In the genomic region with DNA sequence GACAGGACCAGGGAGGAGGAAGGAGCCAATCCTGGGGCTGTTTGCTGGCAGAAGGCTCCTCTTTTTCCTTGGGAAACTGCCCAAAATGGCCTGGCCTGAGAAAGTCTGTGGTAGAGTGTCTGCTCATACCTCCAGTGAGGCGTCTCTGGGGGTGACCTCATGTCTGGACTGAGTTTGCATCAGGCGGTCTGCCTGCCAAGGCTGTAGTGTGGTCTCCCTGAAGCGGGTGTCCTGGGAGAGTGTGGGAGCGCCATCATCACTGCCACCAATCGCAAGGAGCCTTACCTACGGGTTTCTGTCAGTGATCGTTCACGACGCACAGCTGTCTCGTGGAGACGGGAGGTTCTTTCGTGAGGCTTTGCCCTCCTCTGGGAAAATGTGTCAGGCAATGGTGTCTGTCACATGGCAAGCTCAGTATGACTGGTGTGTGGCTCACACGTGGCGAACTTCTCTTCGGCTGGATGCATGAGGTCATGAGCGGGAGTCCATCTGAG, we compare ENCODE assay signal across 13 mouse cellular contexts. TPM values are rescaled to one million over a fixed set of nuclear protein-coding genes. Genes with fewer than 3 reads are reported as not detected.
DNase-seq lines count a peak whose midpoint lies in the region; ATAC-seq and TF ChIP-seq lines count a peak whose summit lies in the region.
"Had no signal": no experiment of that assay in that cellular context is flagged by ENCODE, and none has a peak within 500 bp of the region (broad histone marks: within the 10 kb centered on the region; RNA-seq: fewer than 3 reads in every experiment).

No protein-coding gene starts in this region.

- in situ Hi-C loops in CH12.LX (cut with MboI; ENCODE audit: low pct_ligation_motif_present, low pct_unique_long_range_greater_than_20kb, low sequenced_read_pairs) = no loop called here

- dilution Hi-C loops in CH12.LX (cut with MboI; ENCODE audit: extremely low pct_ligation_motif_present, extremely low pct_unique_long_range_greater_than_20kb, low sequenced_read_pairs) = no loop called here

- TF ChIP-seq CTCF in CH12.LX (conservative IDR thresholded peaks at IDR 0.05 in 1 of 2, IDR thresholded peaks at IDR 0.05 in 1 of 2; ENCODE audit: low read depth in 2 of 2, low read length in 2 of 2) = no peak

- no peak overlapping the region for H3K4me3 ChIP-seq in heart, embryonic 11.5 days (ENCODE audit: low read depth, low read length)
- H3K4me3 ChIP-seq in CH12.LX (replicated peaks in 1 of 3; ENCODE audit: low read depth in 2 of 3, low read length in 2 of 3, poor library complexity in 1 of 3) = no peak overlapping the region
- no peak overlapping the region for H3K4me3 ChIP-seq in limb, embryonic 15.5 days

- H3K27me3 ChIP-seq in heart, embryonic 11.5 days (ENCODE audit: control insufficient read depth, insufficient read depth, low read length) = peaks cover 30% of the 10 kb centered on the region
- H3K27me3 ChIP-seq in CH12.LX (replicated peaks) = peaks cover 51% of the 10 kb centered on the region
- peaks cover 45% of the 10 kb centered on the region for H3K27me3 ChIP-seq in limb, embryonic 15.5 days

- no peak overlapping the region for H3K4me2 ChIP-seq in heart, embryonic 11.5 days
- H3K4me2 ChIP-seq in CH12.LX (ENCODE audit: insufficient read depth, low read depth, poor library complexity, severe bottlenecking) = no peak overlapping the region
- H3K4me2 ChIP-seq in limb, embryonic 15.5 days = no peak overlapping the region
- H3K4me2 ChIP-seq: hindbrain, embryonic 14.5 days had no signal

- peak; percentile 99 for DNase-seq in heart, adult 11 months
- peak; percentile 34 for DNase-seq in CH12.LX (ENCODE audit: extremely low read depth)
- peak; percentile 78 for DNase-seq in gastrocnemius, postnatal 25 days
- DNase-seq in thymus, postnatal 0 days (ENCODE audit: low spot score) = no peak
- DNase-seq in left cerebral cortex, adult 11 months (ENCODE audit: low spot score) = no peak
- no peak for DNase-seq in frontal cortex, postnatal 25 days (ENCODE audit: low spot score in 2 of 2)
- DNase-seq: cerebellum, adult 8-10 months; midbrain, embryonic 14.5 days had no signal

- H3K9me3 ChIP-seq in heart, embryonic 11.5 days (replicated peaks; ENCODE audit: control insufficient read depth, low read length) = no peaks in the 10 kb centered on the region
- peaks cover 2% of the 10 kb centered on the region for H3K9me3 ChIP-seq in CH12.LX (replicated peaks; ENCODE audit: low read length)
- H3K9me3 ChIP-seq in limb, embryonic 15.5 days = no peaks in the 10 kb centered on the region

- WGBS in heart, embryonic 11.5 days (ENCODE audit: insufficient replicate concordance) = 78% methylated on average over 16 of the region's 16 CpGs
- 70% methylated on average over 16 of the region's 16 CpGs for WGBS in limb, embryonic 15.5 days

- H3K9ac ChIP-seq in heart, embryonic 11.5 days (ENCODE audit: low read depth, low read length) = no peak overlapping the region
- H3K9ac ChIP-seq in CH12.LX (ENCODE audit: insufficient read depth, low read depth) = no peak overlapping the region
- H3K9ac ChIP-seq in limb, embryonic 15.5 days = no peak overlapping the region
- H3K9ac ChIP-seq: hindbrain, embryonic 14.5 days; liver, embryonic 14.5 days had no signal

- peaks cover 6% of the 10 kb centered on the region for H3K4me1 ChIP-seq in heart, embryonic 11.5 days (ENCODE audit: control insufficient read depth, insufficient read depth, low read length)
- H3K4me1 ChIP-seq in CH12.LX (ENCODE audit: control insufficient read depth in 1 of 2, insufficient read depth in 2 of 2) = peaks cover 0 to 23% of the 10 kb centered on the region in 2 experiments; a peak in 2 of 4 replicates
- peaks cover 31% of the 10 kb centered on the region for H3K4me1 ChIP-seq in limb, embryonic 15.5 days

- no peak overlapping the region for H3K27ac ChIP-seq in heart, embryonic 11.5 days (ENCODE audit: low read depth, low read length)
- no peak overlapping the region for H3K27ac ChIP-seq in CH12.LX (ENCODE audit: insufficient read depth, low read depth)
- H3K27ac ChIP-seq in limb, embryonic 15.5 days = no peak overlapping the region
- H3K27ac ChIP-seq: hindbrain, embryonic 14.5 days; liver, embryonic 14.5 days had no signal

- H3K36me3 ChIP-seq in heart, embryonic 11.5 days (ENCODE audit: control insufficient read depth, insufficient read depth, low read length) = no peaks in the 10 kb centered on the region
- H3K36me3 ChIP-seq in CH12.LX (replicated peaks in 1 of 2; ENCODE audit: control insufficient read depth in 1 of 2, insufficient read depth in 1 of 2, low read length in 1 of 2) = no peaks in the 10 kb centered on the region
- H3K36me3 ChIP-seq in limb, embryonic 15.5 days = no peaks in the 10 kb centered on the region

- no peak for TF ChIP-seq RAD21 in CH12.LX (IDR thresholded peaks at IDR 0.05; ENCODE audit: low read depth, low read length)

- no peak for TF ChIP-seq EP300 in CH12.LX (IDR thresholded peaks at IDR 0.05; ENCODE audit: low read length)

- ATAC-seq in heart, embryonic 11.5 days (replicated peaks; ENCODE audit: insufficient number of reproducible peaks, low FRiP score, low TSS enrichment) = no peak
- peak; percentile 32; the same call in 1 of the 2 replicates for ATAC-seq in limb, embryonic 15.5 days (ENCODE audit: insufficient number of reproducible peaks, low FRiP score, low TSS enrichment, low read depth)

- H3K79me2 ChIP-seq in CH12.LX (replicated peaks; ENCODE audit: control insufficient read depth, extremely low read depth, insufficient read depth, poor library complexity, severe bottlenecking) = no peaks in the 10 kb centered on the region

- no peak for TF ChIP-seq POLR2A in CH12.LX (IDR thresholded peaks at IDR 0.05; ENCODE audit: low read depth, low read length)

TF ChIP-seq in CH12.LX, 34 proteins besides CTCF, POLR2A, EP300 and RAD21:
- TF ChIP-seq GABPA (IDR thresholded peaks at IDR 0.05; ENCODE audit: insufficient replicate concordance, low read depth, low read length) = no peak
- peak; percentile 50; the same call in 1 of the 2 replicates for TF ChIP-seq BHLHE40 (IDR thresholded peaks at IDR 0.05; ENCODE audit: low read depth, low read length)
- TF ChIP-seq MAX (IDR thresholded peaks at IDR 0.05; ENCODE audit: low read length) = peak; percentile 36; the same call in 1 of the 2 replicates

RNA-seq across cellular contexts. Expression of a gene that starts 2.3 kb away (rescaled TPM):
- polyA plus RNA-seq in heart, embryonic 11.5 days (2014; fragmentation: Nextera tagmentation; extraction: Ambion mirVana) = 0.28 and 0.29 TPM in 2 replicates
- total RNA-seq in CH12.LX (2012; rRNA removed) (not detected in 2 replicates), CH12.LX (2014; rRNA removed) (not detected in 2 replicates)
- not detected in 2 replicates for polyA plus RNA-seq in CH12.LX (2012; ENCODE audit: insufficient read length, low read depth)
- under 1 TPM; 0.91 to 0.95 TPM for total RNA-seq in gastrocnemius, postnatal 25 days (2021)
- 0.97 and 1.4 TPM in 2 replicates for polyA plus RNA-seq in limb, embryonic 15.5 days (2015; fragmentation: Nextera tagmentation; extraction: Ambion mirVana)
- polyA plus RNA-seq in thymus, postnatal 0 days (2015; fragmentation: Nextera tagmentation; extraction: Ambion mirVana) = 0.05 TPM in 2 replicates
- total RNA-seq: neutrophil, adult 5-6 weeks had no signal

RNA-seq across cellular contexts. Expression of a gene that starts 25.8 kb away (rescaled TPM):
- polyA plus RNA-seq in heart, embryonic 11.5 days (2014; fragmentation: Nextera tagmentation; extraction: Ambion mirVana) = 4.3 and 5.5 TPM in 2 replicates
- not detected in 2 replicates for total RNA-seq in CH12.LX (2012; rRNA removed)
- total RNA-seq in CH12.LX (2014; rRNA removed) = not detected in 2 replicates
- polyA plus RNA-seq in CH12.LX (2012; ENCODE audit: insufficient read length, low read depth) = not detected in 2 replicates
- under 1 TPM; 0.13 TPM for total RNA-seq in gastrocnemius, postnatal 25 days (2021)
- polyA plus RNA-seq in limb, embryonic 15.5 days (2015; fragmentation: Nextera tagmentation; extraction: Ambion mirVana) = 6.3 and 7.6 TPM in 2 replicates
- polyA plus RNA-seq in thymus, postnatal 0 days (2015; fragmentation: Nextera tagmentation; extraction: Ambion mirVana) = 0.36 TPM in 1 of 2 replicates, not detected in the other
- total RNA-seq: neutrophil, adult 5-6 weeks had no signal

RNA-seq across cellular contexts. Expression of a gene that starts 33.2 kb away (rescaled TPM):
- 6.3 and 7.8 TPM in 2 replicates for polyA plus RNA-seq in heart, embryonic 11.5 days (2014; fragmentation: Nextera tagmentation; extraction: Ambion mirVana)
- 14.0 and 14.6 TPM in 2 replicates for total RNA-seq in CH12.LX (2012; rRNA removed)
- 14.6 and 15.2 TPM in 2 replicates for total RNA-seq in CH12.LX (2014; rRNA removed)
- polyA plus RNA-seq in CH12.LX (2012; ENCODE audit: insufficient read length, low read depth) = 25.1 and 32.4 TPM in 2 replicates
- 10 to 100 TPM; 11.4 to 15.2 TPM for total RNA-seq in gastrocnemius, postnatal 25 days (2021)
- polyA plus RNA-seq in limb, embryonic 15.5 days (2015; fragmentation: Nextera tagmentation; extraction: Ambion mirVana) = 4.2 and 4.7 TPM in 2 replicates
- polyA plus RNA-seq in thymus, postnatal 0 days (2015; fragmentation: Nextera tagmentation; extraction: Ambion mirVana) = 11.3 and 13.6 TPM in 2 replicates

Comparison
In these comparisons a context has a peak if more than half of its experiments do, and no peak if none do; other contexts are left out.
1. DNase-seq: peak in heart, adult 11 months (single experiment), CH12.LX (single experiment) and gastrocnemius, postnatal 25 days (single experiment); none in thymus, postnatal 0 days (single experiment), left cerebral cortex, adult 11 months (single experiment) and frontal cortex, postnatal 25 days (0 of 2).